Mouse (Mus musculus) liver, embryonic 14.5 days (tissue): Measurements from ENCODE around the gene Nsf.

ENCODE experiments used
- CTCF ChIP-seq: IDR thresholded peaks from 2 replicates; pipeline ENCODE4 v1.5.1; 2016; ENCODE audit warnings: antibody characterized with exemption, low read depth, control low read depth
- EP300 ChIP-seq: IDR thresholded peaks from 2 replicates; pipeline ENCODE4 v1.6.1; 2016; ENCODE audit warnings: antibody characterized with exemption, low read depth

DNA sequence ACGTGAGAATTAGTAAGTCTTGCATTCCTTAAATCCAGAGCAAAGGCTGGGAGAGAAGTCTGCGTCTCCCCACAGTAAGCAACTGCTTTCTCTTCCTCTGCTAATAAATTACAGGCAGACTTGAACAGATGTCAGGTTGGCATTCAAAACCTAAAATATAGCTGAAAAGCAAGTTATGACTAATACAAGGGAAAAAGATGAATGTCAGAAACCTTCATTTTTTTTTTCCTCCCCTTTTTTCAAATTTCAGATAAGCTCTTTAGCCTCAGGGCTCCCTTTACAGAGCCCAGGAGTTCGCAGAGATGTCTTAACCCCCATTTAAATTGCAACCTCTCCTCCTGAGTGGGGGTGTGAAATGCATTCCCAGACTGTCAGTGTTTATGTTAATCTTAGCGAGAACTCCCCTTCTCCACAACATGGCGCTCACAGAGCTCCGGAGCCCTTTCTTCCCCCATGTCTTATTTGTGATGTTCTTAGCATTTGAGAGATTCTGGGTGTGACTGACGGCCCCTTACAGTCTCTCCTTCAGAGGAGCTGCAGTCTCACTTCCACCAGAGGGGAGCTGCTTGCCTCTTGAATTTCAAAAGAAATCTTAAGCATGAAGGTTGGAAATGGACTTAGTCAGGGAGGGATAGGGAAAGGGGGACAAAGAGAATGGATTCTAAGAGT lies 47.7 kb downstream of the Nsf start:
- TF ChIP-seq CTCF (no peak), EP300 (no peak)
